Mouse (Mus musculus) stomach, postnatal 0 days (tissue): ENCODE data around the gene Muc5b.

Source experiments
- CTCF ChIP-seq: IDR thresholded peaks from 2 replicates; pipeline ENCODE4 v1.5.1; 2016; ENCODE audit warnings: antibody characterized with exemption, low read depth, mild to moderate bottlenecking, moderate library complexity
- EP300 ChIP-seq: optimal IDR thresholded peaks from 2 replicates; pipeline ENCODE3; 2016; ENCODE audit warnings: antibody characterized with exemption

GRCm38 (mm10) chr7:141823699-141824098 lies 15.2 kb upstream of the Muc5b start:
- TF ChIP-seq CTCF (no peak), EP300 (no peak)
